Mouse (Mus musculus) gastrocnemius, postnatal 36 days (tissue): ENCODE measurements around the gene Hist1h3i. TPM values are rescaled to one million over a fixed set of nuclear protein-coding genes. Genes with fewer than 3 reads are reported as not detected.

ENCODE experiments used
- DNase-seq, 2 experiments: peaks; one replicate each; pipeline ENCODE4 v3.0.0; 2022
- intact Hi-C: fragments of 180-260 bp; cut with DNase I; formaldehyde crosslinking; loops from one replicate; pipeline ENCODE4 v1.15.1; 2025
- microRNA-seq, 2 experiments: library from miRNA; unstranded; fragments of <30 nt; microRNA quantifications; one replicate each; pipeline ENCODE4 v1.2.0; 2021
- total RNA-seq, 2 experiments: library from RNA; stranded (reverse); gene quantifications; 2 replicates each; pipeline ENCODE4 v1.2.3; 2021

The Hist1h3i gene
- total RNA-seq, 2 experiments from 2014 or later, result 11.9 to 24.7 TPM

DNA sequence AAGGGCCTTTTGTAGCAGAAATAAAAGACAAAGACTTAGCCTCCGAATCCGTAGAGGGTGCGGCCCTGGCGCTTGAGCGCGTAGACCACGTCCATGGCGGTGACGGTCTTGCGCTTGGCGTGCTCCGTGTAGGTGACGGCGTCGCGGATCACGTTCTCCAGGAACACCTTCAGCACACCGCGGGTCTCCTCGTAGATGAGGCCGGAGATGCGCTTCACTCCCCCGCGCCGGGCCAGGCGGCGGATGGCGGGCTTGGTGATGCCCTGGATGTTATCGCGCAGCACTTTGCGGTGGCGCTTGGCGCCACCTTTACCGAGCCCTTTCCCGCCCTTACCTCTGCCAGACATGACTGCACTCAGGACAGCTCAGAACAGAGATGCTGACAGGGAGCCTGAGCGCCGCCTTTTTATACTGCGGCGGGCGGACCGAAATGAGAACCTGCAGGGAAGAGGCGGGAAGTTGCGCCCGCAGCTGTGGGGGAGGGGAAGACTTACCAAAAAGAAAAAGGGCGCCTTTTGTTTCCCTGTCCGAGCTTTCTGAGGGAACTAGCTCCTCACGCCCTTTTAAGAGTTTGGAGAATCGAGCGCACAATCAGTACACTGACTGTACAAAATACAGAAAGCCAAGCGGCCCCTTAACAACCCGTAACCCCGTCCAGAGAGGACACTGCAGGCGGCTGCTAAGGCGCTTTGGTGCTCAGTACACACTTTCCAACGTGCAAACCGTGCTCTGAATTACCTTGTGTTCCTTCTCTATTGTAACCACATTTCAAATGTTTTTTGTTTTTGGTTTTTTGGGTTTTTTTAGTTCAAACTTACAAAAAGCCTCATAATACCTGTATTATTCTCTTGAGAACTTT is 32.8 kb downstream of the Hist1h3i start, which contains the start of gene Hist1h4k:
TSS of gene Hist1h4k (minus strand) at position 347 of the 859 bp plus-strand sequence.
- intact Hi-C loops, result loop anchor here (2.0 kb wide), 1 partner anchor 16 kb away; the partner anchor contains the start of gene Hist1h4j
- DNase-seq, result peak; percentile 68

DNA sequence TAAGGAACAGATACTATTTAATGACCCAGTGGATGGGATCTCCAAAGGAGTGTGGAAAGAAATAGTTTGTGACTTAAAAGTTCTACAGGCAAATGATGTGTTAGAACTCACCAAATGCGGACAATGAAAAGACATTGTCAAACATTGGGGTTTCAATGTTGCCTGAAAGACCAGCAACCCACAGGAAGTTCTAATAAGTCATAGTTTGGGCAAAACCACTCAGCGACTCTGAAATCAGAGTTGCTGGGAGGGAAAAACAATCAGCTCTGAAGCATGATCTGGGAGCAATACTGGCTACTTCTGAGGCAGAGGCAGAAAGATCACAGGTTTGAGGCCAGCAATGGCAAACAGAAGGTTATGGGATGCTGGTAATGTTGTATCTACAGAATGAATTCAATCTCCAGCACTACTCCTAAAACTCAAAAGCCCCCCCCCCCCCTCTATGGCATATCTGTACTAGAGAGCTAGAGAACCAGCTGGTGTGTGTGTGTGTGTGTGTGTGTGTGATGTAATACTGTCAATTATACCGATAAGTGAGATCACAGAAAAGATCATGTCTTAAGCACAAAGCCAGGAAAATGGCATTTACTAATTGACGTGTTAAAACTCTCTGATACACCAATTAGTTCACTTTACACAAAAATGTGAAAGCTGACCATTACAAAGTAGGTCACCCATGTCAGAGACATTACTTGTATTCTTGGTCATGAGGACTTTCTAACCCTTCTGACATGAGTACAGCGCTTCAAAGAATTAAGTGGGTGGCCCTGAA is 33.6 kb downstream of the Hist1h3i start:
- no peak for DNase-seq
- intact Hi-C loops, result loop anchor here (2.0 kb wide), 1 partner anchor 15 kb away; the partner anchor contains the start of gene Hist1h4j

DNA sequence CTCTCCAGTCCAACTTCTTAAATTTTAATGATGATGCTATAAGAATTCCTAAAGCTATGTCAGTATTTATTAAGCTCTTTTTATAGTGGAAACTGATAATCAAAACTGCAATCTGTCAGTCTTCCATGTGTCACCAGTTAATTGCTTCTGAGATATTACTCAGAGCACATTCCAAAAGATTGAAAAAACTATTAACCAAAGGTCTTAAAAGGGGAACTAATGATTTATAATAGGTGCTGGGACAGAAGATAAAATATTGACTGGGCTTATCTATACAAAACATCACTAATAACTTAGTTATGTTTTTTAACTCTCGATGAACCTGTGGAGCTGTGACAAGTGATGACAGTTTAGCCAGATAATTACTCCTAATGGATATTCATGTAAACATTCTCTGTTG is 38.2 kb downstream of the Hist1h3i start:
- intact Hi-C loops, result no loop called here
- no peak for DNase-seq

DNA sequence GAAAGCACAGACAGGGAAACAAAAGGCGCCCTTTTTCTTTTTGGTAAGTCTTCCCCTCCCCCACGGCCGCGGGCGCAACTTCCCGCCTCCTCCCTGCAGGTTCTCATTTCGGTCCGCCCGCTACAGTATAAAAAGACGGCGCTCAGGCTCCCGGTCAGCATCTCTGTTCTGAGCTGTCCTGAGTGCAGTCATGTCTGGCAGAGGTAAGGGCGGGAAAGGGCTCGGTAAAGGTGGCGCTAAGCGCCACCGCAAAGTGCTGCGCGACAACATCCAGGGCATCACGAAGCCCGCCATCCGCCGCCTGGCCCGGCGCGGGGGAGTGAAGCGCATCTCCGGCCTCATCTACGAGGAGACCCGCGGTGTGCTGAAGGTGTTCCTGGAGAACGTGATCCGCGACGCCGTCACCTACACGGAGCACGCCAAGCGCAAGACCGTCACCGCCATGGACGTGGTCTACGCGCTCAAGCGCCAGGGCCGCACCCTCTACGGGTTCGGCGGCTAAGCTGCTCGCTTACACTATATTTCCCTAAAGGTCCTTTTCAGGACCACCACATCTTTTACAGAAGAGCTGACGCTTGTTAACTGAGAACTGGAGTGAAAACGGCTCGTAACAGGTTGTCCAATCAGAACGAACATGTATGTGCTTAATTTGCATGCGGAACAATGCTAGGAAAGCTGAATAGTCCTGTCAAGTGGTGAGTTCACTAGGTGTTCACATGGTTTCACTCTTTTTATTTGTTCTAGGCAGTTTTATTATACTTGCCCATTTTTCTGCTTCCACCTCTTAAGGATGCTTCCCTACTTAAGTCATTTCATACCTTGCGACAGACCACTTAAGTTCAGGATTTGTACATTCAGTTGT is 48.0 kb downstream of the Hist1h3i start, which contains the start of gene Hist1h4j:
TSS of gene Hist1h4j (plus strand) at position 159 of the 862 bp plus-strand sequence.
- DNase-seq, result peak in 1 of 2 experiments; percentile 39
- intact Hi-C loops, result loop anchor here (2.0 to 10.0 kb wide), 3 partner anchors 16 to 1950 kb away; partner anchors contain the start of genes Hist1h2ac, Hist1h2bc and Hist1h4k

DNA sequence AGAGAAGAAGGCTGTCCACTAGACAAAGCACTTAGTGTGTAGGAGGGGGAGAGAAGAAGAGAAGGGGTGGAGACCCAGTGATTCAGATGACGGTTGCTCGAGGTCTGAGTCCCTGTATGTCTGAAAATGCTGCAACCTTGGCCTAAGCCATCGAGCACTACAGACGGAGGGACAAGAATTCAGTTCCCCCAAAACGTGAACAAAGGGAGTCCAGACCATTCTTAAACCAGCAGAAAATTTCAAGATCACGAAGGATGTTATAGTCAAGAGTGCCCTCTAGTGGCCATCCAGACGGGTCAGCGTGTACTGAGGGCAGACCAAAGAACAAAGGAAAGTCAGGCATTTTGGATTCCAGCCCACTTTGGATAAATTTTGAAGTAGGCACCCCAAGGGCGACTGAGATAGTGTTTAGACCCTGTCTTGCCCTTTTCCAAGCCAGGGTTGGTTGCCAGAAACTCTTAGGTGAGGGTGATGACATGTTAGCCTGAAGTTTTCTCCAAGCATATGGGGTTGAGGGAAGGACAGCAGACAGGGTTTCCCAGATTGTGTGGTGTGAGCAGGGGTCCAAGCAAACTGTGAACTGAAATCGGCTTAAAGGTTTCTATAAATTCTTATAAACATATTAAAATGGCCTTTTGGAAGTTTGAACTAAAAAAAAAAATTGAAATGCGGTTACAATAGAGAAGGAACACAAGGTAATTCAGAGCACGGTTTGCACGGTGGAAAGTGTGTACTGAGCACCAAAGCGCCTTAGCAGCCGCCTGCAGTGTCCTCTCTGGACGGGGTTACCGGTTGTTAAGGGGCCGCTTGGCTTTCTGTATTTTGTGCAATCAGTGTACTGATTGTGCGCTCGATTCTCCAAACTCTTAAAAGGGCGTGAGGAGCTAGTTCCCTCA is 48.9 kb downstream of the Hist1h3i start:
- DNase-seq, result peak; percentile 48 to 51
- intact Hi-C loops, result loop anchor here (2.0 to 10.0 kb wide), 3 partner anchors 17 to 1951 kb away; partner anchors contain the start of genes Hist1h2ac, Hist1h2bc and Hist1h4k

DNA sequence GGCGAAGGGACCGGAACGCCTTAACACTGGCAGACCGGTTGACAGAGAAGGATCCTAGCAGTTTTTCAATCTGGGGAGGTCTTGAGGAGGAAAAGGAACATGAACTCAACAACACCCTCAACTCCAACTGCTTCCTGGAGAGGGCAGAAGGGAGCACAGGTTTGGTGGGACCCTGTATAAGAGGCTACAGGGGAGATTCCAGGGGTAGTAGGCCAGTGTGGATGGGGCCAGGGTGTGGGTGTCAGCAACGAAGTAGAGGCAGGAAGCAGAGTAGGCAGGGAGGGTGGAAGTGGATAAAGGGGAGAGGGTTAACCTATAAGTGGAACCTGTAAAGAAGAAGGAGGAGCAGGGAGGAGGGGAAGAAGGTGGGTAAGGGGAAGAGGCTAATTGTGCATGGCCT is 49.7 kb downstream of the Hist1h3i start:
- intact Hi-C loops, result loop anchor here (5.0 to 10.0 kb wide), 2 partner anchors 44 to 1951 kb away; partner anchors contain the start of genes Hist1h2ac and Hist1h2bc
- DNase-seq, result no peak

Small RNA genes lying within 50 kb of the gene (microRNA-seq; reads per million reads assigned to microRNA genes)
- 0 reads per million in 2 experiments for gene Gm19658
- 0 reads per million in 2 experiments for gene Gm44346
- gene Gm44454, result 0 reads per million in 2 experiments
- gene Gm44466, result 0 reads per million in 2 experiments

Other genes starting within 250 kb of the Hist1h3i start
- gene Olfr1366, start 240.6 kb downstream of the Hist1h3i start, total RNA-seq, result not detected
- gene Olfr1535, start 223.5 kb downstream of the Hist1h3i start, total RNA-seq, result not detected
- gene Olfr1364, start 201.6 kb downstream of the Hist1h3i start, total RNA-seq, result not detected
- gene Olfr1362, start 169.3 kb downstream of the Hist1h3i start, total RNA-seq, result not detected
- not detected for gene Olfr11, start 140.9 kb downstream of the Hist1h3i start, total RNA-seq
- gene Olfr1361, start 120.0 kb downstream of the Hist1h3i start, total RNA-seq, result not detected
- gene Olfr1360, start 106.0 kb downstream of the Hist1h3i start, total RNA-seq, result not detected
- not detected for gene Olfr1359, start 85.3 kb downstream of the Hist1h3i start, total RNA-seq
- gene Hist1h2bl, start 67.2 kb downstream of the Hist1h3i start, total RNA-seq, result 10 to 100 TPM; 10.7 to 18.2 TPM
- 1 to 10 TPM; 3.3 to 8.8 TPM for gene Hist1h2ai, start 66.9 kb downstream of the Hist1h3i start, total RNA-seq
- gene Hist1h3h, start 65.7 kb downstream of the Hist1h3i start, total RNA-seq, result 10 to 100 TPM; 12.6 to 15.0 TPM
- 1 to 10 TPM; 2.0 to 3.5 TPM for gene Hist1h2bm, start 61.3 kb downstream of the Hist1h3i start, total RNA-seq
- 1 to 10 TPM; 2.0 to 3.2 TPM for gene Hist1h4j, start 48.3 kb downstream of the Hist1h3i start, total RNA-seq
- 10 to 100 TPM; 27.0 to 38.7 TPM for gene Hist1h4k, start 32.9 kb downstream of the Hist1h3i start, total RNA-seq
- gene Hist1h2ak, start 29.5 kb downstream of the Hist1h3i start, total RNA-seq, result 1 to 10 TPM; 2.1 to 4.8 TPM
- gene Hist1h2bn, start 29.2 kb downstream of the Hist1h3i start, total RNA-seq, result 1 to 10 TPM; 6.9 to 9.3 TPM
- gene Hist1h1b, start 2.7 kb downstream of the Hist1h3i start, total RNA-seq, result 1 to 10 TPM; 4.7 to 6.6 TPM
- gene Hist1h2an, start 3.8 kb upstream of the Hist1h3i start, total RNA-seq, result 1 to 10 TPM; 1.0 to 2.0 TPM
- gene Hist1h2bp, start 4.1 kb upstream of the Hist1h3i start, total RNA-seq, result 1 to 10 TPM; 3.8 to 6.5 TPM
- 10 to 100 TPM; 18.8 to 22.7 TPM for gene Hist1h2bq, start 26.8 kb upstream of the Hist1h3i start, total RNA-seq
- 1 to 10 TPM in 1 of 2 experiments, under 1 TPM in 1; 0.81 to 6.5 TPM for gene Hist1h2ao, start 27.1 kb upstream of the Hist1h3i start, total RNA-seq
- gene Hist1h4m, start 28.4 kb upstream of the Hist1h3i start, total RNA-seq, result 10 to 100 TPM; 61.4 to 75.8 TPM
- gene Hist1h4n, start 48.8 kb upstream of the Hist1h3i start, total RNA-seq, result not detected
- 10 to 100 TPM; 11.5 to 14.3 TPM for gene Hist1h2ap, start 50.1 kb upstream of the Hist1h3i start, total RNA-seq
- gene Hist1h2br, start 50.4 kb upstream of the Hist1h3i start, total RNA-seq, result 10 to 100 TPM; 19.2 to 22.2 TPM
- gene Zfp184, start 161.7 kb upstream of the Hist1h3i start, total RNA-seq, result under 1 TPM; 0.26 to 0.30 TPM
- gene Pom121l2, start 197.8 kb upstream of the Hist1h3i start, total RNA-seq, result not detected
- 1 to 10 TPM in 1 of 2 experiments, not detected in 1; 5.4 TPM for gene Prss16, start 226.4 kb upstream of the Hist1h3i start, total RNA-seq